Mouse (Mus musculus): ENCODE results near the gene Mrgpre. TPM values are rescaled to one million over a fixed set of nuclear protein-coding genes. Genes with fewer than 3 reads are reported as not detected.
A peak's percentile ranks its signal among the peaks of the same experiment; 100 is the strongest.

The Mrgpre gene
- polyA plus RNA-seq, 1 experiment from 2014 or later = 1.2 TPM

DNA sequence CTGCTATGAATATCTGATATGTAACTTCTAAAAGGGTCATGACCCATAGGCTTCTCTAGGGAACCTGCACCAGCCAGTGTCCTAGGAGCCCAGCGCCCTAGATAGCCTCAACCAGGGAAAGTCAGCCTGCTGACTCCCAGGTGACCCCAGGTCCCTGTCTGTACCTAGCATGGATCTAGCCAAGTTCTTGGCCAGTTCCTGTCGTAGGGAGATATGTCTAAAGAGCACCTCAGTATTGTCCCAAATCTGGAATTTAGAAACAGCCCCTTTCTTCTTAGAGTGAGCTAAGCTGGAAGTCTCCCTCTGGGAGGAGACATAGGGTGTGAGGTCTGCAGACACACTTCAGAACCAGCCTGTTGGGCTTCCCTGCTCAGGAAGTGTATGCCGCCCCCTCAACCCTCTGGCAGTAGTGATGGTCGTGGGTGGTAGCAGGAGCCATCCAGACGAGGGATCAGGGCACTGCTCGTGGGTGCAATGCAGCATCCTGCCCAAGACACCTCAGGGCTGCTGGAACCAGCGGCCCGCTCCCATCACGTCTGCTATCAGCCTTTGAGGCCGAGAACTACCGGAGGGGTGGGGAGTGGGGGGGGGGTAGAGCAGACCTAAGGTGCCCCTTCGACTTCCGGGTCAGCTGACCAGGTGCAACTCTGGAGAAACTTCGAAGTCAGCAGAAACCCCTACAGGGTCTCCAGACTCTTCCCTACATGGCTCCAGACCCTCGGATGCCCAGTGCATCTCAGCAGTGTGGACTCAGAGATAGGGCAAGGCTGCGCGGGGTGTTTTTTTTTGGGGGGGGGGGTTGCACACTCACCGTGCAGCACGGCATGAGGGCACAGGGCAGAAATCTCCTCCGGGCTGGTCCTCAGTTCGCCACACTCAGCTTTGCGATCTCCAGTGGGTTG is 27.9 kb downstream of the Mrgpre start, which contains the start of gene Osbpl5:
Gene Osbpl5 (minus strand): TSS at position 861 of the 902 bp plus-strand sequence.
- DNase-seq (ENCODE audit: low spot score) = no peak
- Histone ChIP-seq H3K4me1 (replicated peaks; ENCODE audit: insufficient read depth, low read length) (no peaks in the 10 kb centered on the region), H3K4me3 (replicated peaks; ENCODE audit: low read depth, low read length) (peak within 1 kb of the TSS; percentile 19), H3K9me3 (replicated peaks; ENCODE audit: low read length) (no peaks in the 10 kb centered on the region), H3K9ac (ENCODE audit: low read depth, low read length) (no peak within 1 kb of the TSS), H3K4me2 (ENCODE audit: low read length) (peak within 1 kb of the TSS; percentile 62), H3K27ac (no peak within 1 kb of the TSS), H3K27me3 (ENCODE audit: insufficient read depth, low read length) (no peaks in the 10 kb centered on the region), H3K36me3 (ENCODE audit: insufficient read depth, low read length) (no peaks in the 10 kb centered on the region)
- TF ChIP-seq CTCF (IDR thresholded peaks at IDR 0.05; ENCODE audit: low read depth) = no peak
- no peak; the same call in 1 of the 2 replicates for ATAC-seq (replicated peaks; ENCODE audit: low FRiP score, low read depth)
- 22% methylated on average over 22 of the region's 22 CpGs for WGBS

DNA sequence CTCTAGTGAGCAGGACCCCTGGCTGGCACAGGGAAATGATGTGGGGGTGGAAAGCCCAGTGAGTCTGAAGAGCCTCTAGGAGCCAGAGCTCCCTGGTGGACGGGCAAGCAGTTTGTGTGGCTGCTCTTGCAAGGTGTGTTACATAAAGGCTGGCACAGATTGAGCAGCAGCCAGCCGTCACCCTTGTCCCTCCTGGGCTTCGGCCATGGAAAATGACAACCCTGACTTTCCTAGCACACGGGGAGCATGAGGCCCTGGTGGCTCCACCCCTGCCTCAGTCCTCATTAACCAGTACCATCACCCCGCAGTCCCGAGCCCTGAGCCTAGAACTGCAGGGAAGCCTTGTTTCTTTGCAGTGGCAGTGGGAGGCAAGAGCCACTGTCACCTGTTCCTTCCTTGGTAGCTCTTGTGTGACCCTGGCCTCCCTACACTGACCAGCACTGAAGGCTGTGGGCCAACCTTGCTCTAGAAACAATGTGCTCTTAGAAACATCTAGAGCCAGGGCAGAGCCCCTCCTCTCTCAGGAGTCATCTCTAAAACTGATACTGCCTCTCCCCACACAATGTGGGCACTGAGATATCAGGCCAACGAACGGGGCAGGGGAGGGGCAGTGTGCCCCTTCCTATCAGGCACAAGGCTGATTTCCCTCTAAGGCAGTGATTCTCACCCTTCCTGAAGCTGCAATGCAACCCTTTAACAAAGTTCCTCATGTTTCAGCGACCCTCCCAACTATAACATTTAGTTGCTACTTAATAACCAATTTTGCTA is 28.8 kb downstream of the Mrgpre start:
- H3K4me1 ChIP-seq (replicated peaks; ENCODE audit: insufficient read depth, low read length) = no peaks in the 10 kb centered on the region
- H3K9ac ChIP-seq (ENCODE audit: low read depth, low read length) = no peak overlapping the region
- 80% methylated on average over 9 of the region's 9 CpGs for WGBS
- no peak overlapping the region for H3K4me2 ChIP-seq (ENCODE audit: low read length)
- no peaks in the 10 kb centered on the region for H3K36me3 ChIP-seq (ENCODE audit: insufficient read depth, low read length)
- no peaks in the 10 kb centered on the region for H3K9me3 ChIP-seq (replicated peaks; ENCODE audit: low read length)
- ATAC-seq (replicated peaks; ENCODE audit: low FRiP score, low read depth) (no peak), DNase-seq (ENCODE audit: low spot score) (no peak)
- H3K27me3 ChIP-seq (ENCODE audit: insufficient read depth, low read length) = no peaks in the 10 kb centered on the region
- H3K27ac ChIP-seq = no peak overlapping the region
- H3K4me3 ChIP-seq (replicated peaks; ENCODE audit: low read depth, low read length) = no peak overlapping the region
- TF ChIP-seq CTCF (IDR thresholded peaks at IDR 0.05; ENCODE audit: low read depth) = no peak

GRCm38 (mm10) chr7:143753990-143754715 is 30.1 kb downstream of the Mrgpre start:
- Histone ChIP-seq H3K27me3 (ENCODE audit: insufficient read depth, low read length) (no peaks in the 10 kb centered on the region), H3K4me1 (replicated peaks; ENCODE audit: insufficient read depth, low read length) (no peaks in the 10 kb centered on the region), H3K27ac (no peak overlapping the region), H3K9me3 (replicated peaks; ENCODE audit: low read length) (no peaks in the 10 kb centered on the region), H3K4me3 (replicated peaks; ENCODE audit: low read depth, low read length) (no peak overlapping the region), H3K4me2 (ENCODE audit: low read length) (no peak overlapping the region), H3K9ac (ENCODE audit: low read depth, low read length) (no peak overlapping the region), H3K36me3 (ENCODE audit: insufficient read depth, low read length) (no peaks in the 10 kb centered on the region)
- DNase-seq (ENCODE audit: low spot score) (peak; percentile 79), ATAC-seq (replicated peaks; ENCODE audit: low FRiP score, low read depth) (0 out of 2 replicates have a peak, but pooled peaks have one; percentile 27)
- peak; percentile 91 for TF ChIP-seq CTCF (IDR thresholded peaks at IDR 0.05; ENCODE audit: low read depth)
- 27% methylated on average over 5 of the region's 5 CpGs for WGBS

- no peaks in the 10 kb centered on the region for H3K27me3 ChIP-seq (ENCODE audit: insufficient read depth, low read length)
- H3K9me3 ChIP-seq (replicated peaks; ENCODE audit: low read length) = no peaks in the 10 kb centered on the region
- DNase-seq (ENCODE audit: low spot score) = no peak
- ATAC-seq (replicated peaks; ENCODE audit: low FRiP score, low read depth) = no peak
- H3K4me2 ChIP-seq (ENCODE audit: low read length) = no peak overlapping the region
- H3K4me3 ChIP-seq (replicated peaks; ENCODE audit: low read depth, low read length) = no peak overlapping the region
- no peaks in the 10 kb centered on the region for H3K4me1 ChIP-seq (replicated peaks; ENCODE audit: insufficient read depth, low read length)
- no peak overlapping the region for H3K9ac ChIP-seq (ENCODE audit: low read depth, low read length)
- WGBS = 60% methylated on average over 3 of the region's 3 CpGs
- H3K36me3 ChIP-seq (ENCODE audit: insufficient read depth, low read length) = no peaks in the 10 kb centered on the region
- TF ChIP-seq CTCF (IDR thresholded peaks at IDR 0.05; ENCODE audit: low read depth) = no peak
- no peak overlapping the region for H3K27ac ChIP-seq
Measured at GRCm38 (mm10) chr7:143752606-143753005, 31.7 kb downstream of the Mrgpre start.

DNA sequence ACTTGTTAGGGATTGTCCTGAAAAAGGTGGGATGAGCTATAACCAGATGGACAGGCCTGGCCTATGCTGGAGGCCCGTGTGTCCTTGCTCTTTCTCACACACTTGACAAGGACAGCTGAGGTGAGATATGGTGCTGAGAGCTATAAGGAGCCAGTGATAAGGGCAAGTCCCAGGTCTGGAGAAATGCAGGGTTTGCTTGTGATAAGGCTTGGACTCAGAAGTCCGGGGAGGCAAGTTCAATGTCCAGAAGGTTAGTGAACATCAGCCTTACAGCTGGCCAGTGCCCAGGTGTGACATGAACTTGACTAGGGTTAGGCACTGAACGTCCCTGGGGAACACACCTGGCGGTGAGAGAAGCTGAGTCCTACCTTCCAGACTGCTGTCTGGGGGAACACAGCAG is 32.2 kb downstream of the Mrgpre start:
- no peak for TF ChIP-seq CTCF (IDR thresholded peaks at IDR 0.05; ENCODE audit: low read depth)
- H3K4me3 ChIP-seq (replicated peaks; ENCODE audit: low read depth, low read length) = no peak overlapping the region
- H3K9ac ChIP-seq (ENCODE audit: low read depth, low read length) = no peak overlapping the region
- H3K27ac ChIP-seq = no peak overlapping the region
- 70% methylated on average over 4 of the region's 4 CpGs for WGBS
- DNase-seq (ENCODE audit: low spot score) (no peak), ATAC-seq (replicated peaks; ENCODE audit: low FRiP score, low read depth) (no peak)
- H3K9me3 ChIP-seq (replicated peaks; ENCODE audit: low read length) = no peaks in the 10 kb centered on the region
- no peak overlapping the region for H3K4me2 ChIP-seq (ENCODE audit: low read length)
- no peaks in the 10 kb centered on the region for H3K36me3 ChIP-seq (ENCODE audit: insufficient read depth, low read length)
- no peaks in the 10 kb centered on the region for H3K27me3 ChIP-seq (ENCODE audit: insufficient read depth, low read length)
- no peaks in the 10 kb centered on the region for H3K4me1 ChIP-seq (replicated peaks; ENCODE audit: insufficient read depth, low read length)

DNA sequence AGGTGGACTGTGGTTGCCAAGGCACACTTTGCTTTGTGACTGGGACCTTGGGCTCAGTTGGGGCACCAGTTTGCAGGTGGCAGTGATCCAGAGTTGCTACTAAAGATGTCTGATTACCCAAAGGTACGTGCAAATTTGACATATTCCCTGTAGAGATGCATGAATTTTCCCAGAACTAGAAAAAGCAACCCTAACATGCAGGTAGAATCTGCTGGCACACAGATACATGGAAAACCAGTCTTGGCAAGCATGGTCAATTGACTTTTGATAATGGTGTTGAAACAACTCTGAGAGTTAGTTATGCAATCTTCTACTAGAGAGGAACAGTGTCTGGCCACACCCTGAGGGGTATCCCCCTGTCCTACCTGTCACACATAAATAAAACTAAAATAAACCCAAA is 32.9 kb downstream of the Mrgpre start:
- Histone ChIP-seq H3K27me3 (ENCODE audit: insufficient read depth, low read length) (no peaks in the 10 kb centered on the region), H3K27ac (no peak overlapping the region), H3K4me1 (replicated peaks; ENCODE audit: insufficient read depth, low read length) (no peaks in the 10 kb centered on the region), H3K9ac (ENCODE audit: low read depth, low read length) (no peak overlapping the region), H3K9me3 (replicated peaks; ENCODE audit: low read length) (no peaks in the 10 kb centered on the region), H3K36me3 (ENCODE audit: insufficient read depth, low read length) (no peaks in the 10 kb centered on the region), H3K4me2 (ENCODE audit: low read length) (no peak overlapping the region), H3K4me3 (replicated peaks; ENCODE audit: low read depth, low read length) (no peak overlapping the region)
- ATAC-seq (replicated peaks; ENCODE audit: low FRiP score, low read depth) (no peak), DNase-seq (ENCODE audit: low spot score) (no peak)
- no peak for TF ChIP-seq CTCF (IDR thresholded peaks at IDR 0.05; ENCODE audit: low read depth)
- WGBS = 77% methylated on average over 1 of the region's 1 CpGs

Measured in kidney, postnatal 0 days (tissue).